Mouse (Mus musculus) midbrain, embryonic 13.5 days (tissue): ENCODE results near the gene Wars2. TPM values are rescaled to one million over a fixed set of nuclear protein-coding genes. Genes with fewer than 3 reads are reported as not detected.
A peak's percentile ranks its signal among the peaks of the same experiment; 100 is the strongest.

Experiments
- ATAC-seq: fragments of 200-750 bp; cut with Nextera tagmentation; 2 replicates; pipeline ENCODE4 v1.8.0; 2017; ENCODE audit warnings: mild to moderate bottlenecking, moderate TSS enrichment, moderate library complexity
- H3K27ac ChIP-seq: fragments of 300-500 bp; sonication (generic); 2 replicates; pipeline ENCODE4 v1.5.1; 2015; ENCODE audit warnings: inconsistent platforms, mild to moderate bottlenecking, moderate library complexity
- H3K27me3 ChIP-seq: fragments of 300-500 bp; sonication (generic); 2 replicates; pipeline ENCODE4 v1.6.1; 2015; ENCODE audit warnings: mild to moderate bottlenecking, inconsistent platforms
- H3K36me3 ChIP-seq: fragments of 300-500 bp; sonication (generic); 2 replicates; pipeline ENCODE4 v1.6.1; 2015; ENCODE audit warnings: mild to moderate bottlenecking, inconsistent platforms
- H3K4me1 ChIP-seq: fragments of 300-500 bp; sonication (generic); replicated peaks from 2 replicates; pipeline ENCODE4 v1.6.1; 2015; ENCODE audit warnings: inconsistent platforms
- H3K4me2 ChIP-seq: fragments of 300-500 bp; sonication (generic); replicated peaks from 2 replicates; pipeline ENCODE4 v1.6.1; 2015; ENCODE audit warnings: moderate library complexity, mild to moderate bottlenecking, inconsistent platforms
- H3K4me3 ChIP-seq: fragments of 300-500 bp; sonication (generic); replicated peaks from 2 replicates; pipeline ENCODE4 v1.5.1; 2015; ENCODE audit warnings: mild to moderate bottlenecking, inconsistent platforms
- H3K9ac ChIP-seq: fragments of 300-500 bp; sonication (generic); replicated peaks from 2 replicates; pipeline ENCODE4 v1.6.1; 2015; ENCODE audit warnings: mild to moderate bottlenecking, inconsistent platforms
- H3K9me3 ChIP-seq: fragments of 300-500 bp; sonication (generic); 2 replicates; pipeline ENCODE4 v1.6.1; 2016; ENCODE audit warnings: mild to moderate bottlenecking, inconsistent platforms
- WGBS: fragments of 180-500 bp; shearing (Covaris S2); methylation state at CpG from one replicate; pipeline ENCODE4 v1.1.7; 2015; 5-methylcytosine and 5-hydroxymethylcytosine counted together
- microRNA-seq: library from miRNA; unstranded; fragments of <30 nt; microRNA quantifications from one replicate; pipeline ENCODE4, GENCODE M21; 2016
- polyA plus RNA-seq: library from polyadenylated mRNA; unstranded; fragments of >200 nt; fragmentation: Nextera tagmentation; extraction: Ambion mirVana; gene quantifications from 2 replicates; pipeline ENCODE4 v1.2.1, GENCODE M21; 2015

The Wars2 gene
- polyA plus RNA-seq, 1 experiment from 2014 or later, result 4.9 TPM

GRCm38 (mm10) chr3:99263471-99263903, 122.6 kb downstream of the Wars2 start:
- H3K27me3 ChIP-seq, result peaks cover 96% of the 10 kb centered on the region
- no peak for ATAC-seq
- no peak overlapping the region for H3K9ac ChIP-seq
- no peaks in the 10 kb centered on the region for H3K9me3 ChIP-seq
- no peak overlapping the region for H3K4me2 ChIP-seq
- H3K4me3 ChIP-seq, result no peak overlapping the region
- WGBS, result 18% methylated on average over 9 of the region's 9 CpGs
- no peaks in the 10 kb centered on the region for H3K4me1 ChIP-seq
- H3K27ac ChIP-seq, result no peak overlapping the region
- H3K36me3 ChIP-seq, result no peaks in the 10 kb centered on the region

GRCm38 (mm10) chr3:99264695-99265094, 123.8 kb downstream of the Wars2 start:
- H3K9me3 ChIP-seq, result no peaks in the 10 kb centered on the region
- H3K9ac ChIP-seq, result no peak overlapping the region
- H3K4me3 ChIP-seq, result no peak overlapping the region
- no peaks in the 10 kb centered on the region for H3K4me1 ChIP-seq
- no peak overlapping the region for H3K27ac ChIP-seq
- peaks cover 89% of the 10 kb centered on the region for H3K27me3 ChIP-seq
- no peak overlapping the region for H3K4me2 ChIP-seq
- WGBS, result 19% methylated on average over 7 of the region's 7 CpGs
- ATAC-seq, result no peak
- H3K36me3 ChIP-seq, result no peaks in the 10 kb centered on the region

GRCm38 (mm10) chr3:99266752-99267303, 126.0 kb downstream of the Wars2 start:
- Histone ChIP-seq H3K27me3 (peaks cover 79% of the 10 kb centered on the region), H3K9ac (no peak overlapping the region), H3K4me3 (no peak overlapping the region), H3K9me3 (no peaks in the 10 kb centered on the region), H3K27ac (no peak overlapping the region), H3K4me2 (no peak overlapping the region), H3K4me1 (no peaks in the 10 kb centered on the region), H3K36me3 (no peaks in the 10 kb centered on the region)
- 27% methylated on average over 10 of the region's 10 CpGs for WGBS
- no peak for ATAC-seq

GRCm38 (mm10) chr3:99277973-99278580, 137.2 kb downstream of the Wars2 start:
- Histone ChIP-seq H3K27me3 (peaks cover 6% of the 10 kb centered on the region; the same call in 1 of the 2 replicates), H3K4me1 (no peaks in the 10 kb centered on the region), H3K4me2 (no peak overlapping the region), H3K9ac (no peak overlapping the region), H3K27ac (no peak overlapping the region), H3K9me3 (no peaks in the 10 kb centered on the region), H3K4me3 (no peak overlapping the region), H3K36me3 (no peaks in the 10 kb centered on the region)
- 45% methylated on average over 12 of the region's 12 CpGs for WGBS
- 0 out of 2 replicates have a peak, but pooled peaks have one; percentile 43 for ATAC-seq

GRCm38 (mm10) chr3:99279718-99280117, 138.8 kb downstream of the Wars2 start:
- Histone ChIP-seq H3K36me3 (no peaks in the 10 kb centered on the region), H3K9ac (no peak overlapping the region), H3K27me3 (peaks cover 6% of the 10 kb centered on the region; the same call in 1 of the 2 replicates), H3K27ac (no peak overlapping the region), H3K9me3 (no peaks in the 10 kb centered on the region), H3K4me3 (no peak overlapping the region), H3K4me1 (no peaks in the 10 kb centered on the region), H3K4me2 (no peak overlapping the region)
- ATAC-seq, result no peak
- 91% methylated on average over 3 of the region's 3 CpGs for WGBS

- Histone ChIP-seq H3K4me3 (no peak overlapping the region), H3K27ac (no peak overlapping the region), H3K9ac (no peak overlapping the region), H3K4me2 (no peak overlapping the region), H3K36me3 (no peaks in the 10 kb centered on the region), H3K4me1 (no peaks in the 10 kb centered on the region), H3K27me3 (peaks cover 6% of the 10 kb centered on the region; the same call in 1 of the 2 replicates), H3K9me3 (no peaks in the 10 kb centered on the region)
- no peak for ATAC-seq
- 81% methylated on average over 4 of the region's 4 CpGs for WGBS
Observed at GRCm38 (mm10) chr3:99281453-99281852, 140.6 kb downstream of the Wars2 start.

GRCm38 (mm10) chr3:99288302-99288701, 147.4 kb downstream of the Wars2 start:
- WGBS, result 64% methylated on average over 2 of the region's 2 CpGs
- H3K4me1 ChIP-seq, result peaks cover 4% of the 10 kb centered on the region

More at GRCm38 (mm10) chr3:99288302-99288701, 147.4 kb downstream of the Wars2 start:
- Histone ChIP-seq H3K36me3 (no peaks in the 10 kb centered on the region), H3K27me3 (no peaks in the 10 kb centered on the region), H3K9me3 (no peaks in the 10 kb centered on the region), H3K4me3 (no peak overlapping the region), H3K9ac (no peak overlapping the region), H3K27ac (no peak overlapping the region), H3K4me2 (no peak overlapping the region)
- no peak for ATAC-seq

Small RNAs within 50 kb of the gene (microRNA-seq; reads per million reads assigned to microRNA genes)
- not detected for gene Mir6481

Other genes with a start within 250 kb of the Wars2 start
- gene Hao2, start 247.8 kb upstream of the Wars2 start, polyA plus RNA-seq, result not detected in 2 replicates
- 0.35 and 0.39 TPM in 2 replicates for gene Tbx15, start 99.3 kb downstream of the Wars2 start, polyA plus RNA-seq